Mouse (Mus musculus) bone marrow, adult 2 months (tissue): ENCODE data around the gene Fgfr2.

ENCODE experiments used
- CTCF ChIP-seq: fragments of 200-500 bp; IDR thresholded peaks from 2 replicates; pipeline ENCODE4 v1.5.1; 2011; ENCODE audit warnings: low read length, control low read depth; ENCODE audit not compliant: control insufficient read depth, insufficient read depth
- POLR2A ChIP-seq: fragments of 200-500 bp; IDR thresholded peaks from 2 replicates; pipeline ENCODE4 v1.6.1; 2011; ENCODE audit warnings: low read depth, mild to moderate bottlenecking, control low read depth, low read length, borderline replicate concordance; ENCODE audit not compliant: control insufficient read depth

DNA sequence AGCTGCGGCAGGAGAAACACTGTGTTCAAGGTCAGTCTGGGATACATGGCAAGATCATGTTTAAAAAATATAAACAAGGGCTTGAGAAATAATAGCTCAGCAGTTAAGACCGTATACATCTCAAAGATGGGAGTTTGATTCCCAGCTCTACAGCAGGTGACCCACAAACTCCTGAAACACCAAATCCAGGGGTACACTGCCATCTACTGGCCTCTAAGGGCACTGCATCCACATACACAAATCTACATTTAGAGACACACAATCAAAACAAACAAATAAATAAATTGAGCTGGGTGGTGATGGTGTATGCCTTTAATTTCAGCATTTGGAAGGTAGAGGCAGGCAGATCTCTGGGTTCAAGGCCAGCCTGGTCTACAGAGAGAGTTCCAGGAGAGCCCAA lies 224.9 kb downstream of the Fgfr2 start:
- TF ChIP-seq POLR2A (no peak), CTCF (peak; percentile 59)
